Mouse (Mus musculus) heart, embryonic 12.5 days (tissue): ENCODE results near the gene Mcat. TPM values are rescaled to one million over a fixed set of nuclear protein-coding genes. Genes with fewer than 3 reads are reported as not detected.
A peak's percentile ranks its signal among the peaks of the same experiment; 100 is the strongest.

Experiments used
- ATAC-seq: fragments of 200-750 bp; cut with Nextera tagmentation; 2 replicates; pipeline ENCODE4 v1.8.0; 2017; ENCODE audit warnings: moderate TSS enrichment, moderate library complexity; ENCODE audit not compliant: insufficient number of reproducible peaks, low FRiP score
- H3K27ac ChIP-seq: fragments of 300-500 bp; sonication (generic); 2 replicates; pipeline ENCODE4 v1.5.1; 2016; ENCODE audit warnings: mild to moderate bottlenecking, moderate library complexity; ENCODE audit not compliant: poor library complexity, severe bottlenecking
- H3K27me3 ChIP-seq: fragments of 300-500 bp; sonication (generic); replicated peaks from 2 replicates; pipeline ENCODE4 v1.6.1; 2016; ENCODE audit warnings: mild to moderate bottlenecking, moderate library complexity
- H3K36me3 ChIP-seq: fragments of 300-500 bp; sonication (generic); 2 replicates; pipeline ENCODE4 v1.6.1; 2016; ENCODE audit warnings: mild to moderate bottlenecking, moderate library complexity
- H3K4me1 ChIP-seq: fragments of 300-500 bp; sonication (generic); replicated peaks from 2 replicates; pipeline ENCODE4 v1.6.1; 2016; ENCODE audit warnings: mild to moderate bottlenecking
- H3K4me2 ChIP-seq: fragments of 300-500 bp; sonication (generic); 2 replicates; pipeline ENCODE4 v1.6.1; 2016; ENCODE audit warnings: mild to moderate bottlenecking, moderate library complexity
- H3K4me3 ChIP-seq: fragments of 300-500 bp; sonication (generic); 2 replicates; pipeline ENCODE4 v1.5.1; 2016; ENCODE audit warnings: mild to moderate bottlenecking
- H3K9ac ChIP-seq: fragments of 300-500 bp; sonication (generic); 2 replicates; pipeline ENCODE4 v1.6.1; 2016; ENCODE audit warnings: mild to moderate bottlenecking, moderate library complexity
- H3K9me3 ChIP-seq: fragments of 300-500 bp; sonication (generic); replicated peaks from 2 replicates; pipeline ENCODE4 v1.6.1; 2016; ENCODE audit warnings: mild to moderate bottlenecking, moderate library complexity
- WGBS: fragments of 180-500 bp; shearing (Covaris S2); methylation state at CpG from one replicate; pipeline ENCODE4 v1.1.7; 2016; 5-methylcytosine and 5-hydroxymethylcytosine counted together
- polyA plus RNA-seq: library from polyadenylated mRNA; unstranded; fragments of >200 nt; fragmentation: Nextera tagmentation; extraction: Ambion mirVana; gene quantifications from 2 replicates; pipeline ENCODE4 v1.2.1, GENCODE M21; 2016

Mcat gene
- polyA plus RNA-seq, 1 experiment from 2014 or later = 34.8 TPM

GRCm38 (mm10) chr15:83526424-83527091 is 37.0 kb downstream of the Mcat start, which contains the start of gene Bik:
TSS of gene Bik (plus strand) at chr15:83526862.
- H3K4me1 ChIP-seq = peaks cover 82% of the 10 kb centered on the region

DNA sequence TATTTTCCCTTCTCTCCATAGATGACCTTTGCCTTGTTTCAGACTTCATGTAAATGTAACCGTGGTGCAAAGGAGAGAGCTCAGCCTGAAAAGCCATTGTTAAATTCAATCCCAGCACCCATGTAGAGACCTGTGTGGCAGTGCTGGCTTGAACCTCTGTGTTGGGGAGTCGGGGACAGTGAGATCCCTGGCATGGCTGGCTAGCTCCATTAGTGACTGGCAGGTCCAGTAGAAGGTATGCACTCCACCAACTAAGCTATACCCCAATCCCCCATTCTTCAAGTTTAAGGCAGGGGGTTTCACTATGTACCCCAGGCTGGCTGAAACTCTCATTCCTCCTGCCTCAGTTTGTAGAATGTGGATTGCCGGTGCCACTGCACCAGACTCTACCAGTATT is 39.3 kb downstream of the Mcat start:
- Histone ChIP-seq H3K27ac (peak overlapping the region; percentile 97), H3K27me3 (no peaks in the 10 kb centered on the region), H3K4me3 (peak overlapping the region; percentile 17; the same call in 1 of the 2 replicates), H3K36me3 (no peaks in the 10 kb centered on the region), H3K9ac (peak overlapping the region; percentile 57), H3K4me1 (peaks cover 71% of the 10 kb centered on the region), H3K4me2 (peak overlapping the region; percentile 95), H3K9me3 (no peaks in the 10 kb centered on the region)
- WGBS = 64% methylated on average over 3 of the region's 3 CpGs
- no peak for ATAC-seq

More at GRCm38 (mm10) chr15:83526424-83527091, 37.0 kb downstream of the Mcat start, which contains the start of gene Bik:
- Histone ChIP-seq H3K9ac (peak within 1 kb of the TSS; percentile 88), H3K27ac (peak within 1 kb of the TSS; percentile 97; the same call in 1 of the 2 replicates), H3K9me3 (no peaks in the 10 kb centered on the region), H3K36me3 (peaks cover 9% of the 10 kb centered on the region), H3K4me3 (peak within 1 kb of the TSS; percentile 81), H3K4me2 (peak within 1 kb of the TSS; percentile 95), H3K27me3 (no peaks in the 10 kb centered on the region)
- ATAC-seq = peak; percentile 72
- under 1% methylated on average over 44 of the region's 45 CpGs for WGBS

- no peaks in the 10 kb centered on the region for H3K9me3 ChIP-seq
- WGBS = 19% methylated on average over 14 of the region's 14 CpGs
- peak overlapping the region; percentile 95 for H3K4me2 ChIP-seq
- H3K27ac ChIP-seq = peak overlapping the region; percentile 97
- peak; percentile 86 for ATAC-seq
- no peaks in the 10 kb centered on the region for H3K27me3 ChIP-seq
- H3K4me1 ChIP-seq = peaks cover 69% of the 10 kb centered on the region
- H3K4me3 ChIP-seq = peak overlapping the region; percentile 17
- no peaks in the 10 kb centered on the region for H3K36me3 ChIP-seq
- H3K9ac ChIP-seq = peak overlapping the region; percentile 57
These were observed 39.8 kb downstream of the Mcat start for GRCm38 (mm10) chr15:83523638-83524332.

- Histone ChIP-seq H3K4me2 (peak overlapping the region; percentile 95), H3K4me3 (no peak overlapping the region; the same call in 1 of the 2 replicates), H3K9ac (peak overlapping the region; percentile 17; the same call in 1 of the 2 replicates), H3K27ac (peak overlapping the region; percentile 97), H3K36me3 (no peaks in the 10 kb centered on the region), H3K27me3 (no peaks in the 10 kb centered on the region), H3K4me1 (peaks cover 69% of the 10 kb centered on the region), H3K9me3 (no peaks in the 10 kb centered on the region)
- ATAC-seq = peak; percentile 69
- WGBS = 10% methylated on average over 7 of the region's 7 CpGs
These were observed 40.4 kb downstream of the Mcat start for GRCm38 (mm10) chr15:83523196-83523595.

GRCm38 (mm10) chr15:83520861-83521382 is 42.7 kb downstream of the Mcat start:
- no peak overlapping the region for H3K9ac ChIP-seq
- no peak for ATAC-seq
- WGBS = 80% methylated on average over 6 of the region's 6 CpGs
- H3K27ac ChIP-seq = no peak overlapping the region
- H3K4me3 ChIP-seq = no peak overlapping the region
- H3K4me1 ChIP-seq = peaks cover 60% of the 10 kb centered on the region
- H3K9me3 ChIP-seq = no peaks in the 10 kb centered on the region; the same call in 1 of the 2 replicates
- H3K27me3 ChIP-seq = no peaks in the 10 kb centered on the region
- H3K4me2 ChIP-seq = no peak overlapping the region
- H3K36me3 ChIP-seq = no peaks in the 10 kb centered on the region

DNA sequence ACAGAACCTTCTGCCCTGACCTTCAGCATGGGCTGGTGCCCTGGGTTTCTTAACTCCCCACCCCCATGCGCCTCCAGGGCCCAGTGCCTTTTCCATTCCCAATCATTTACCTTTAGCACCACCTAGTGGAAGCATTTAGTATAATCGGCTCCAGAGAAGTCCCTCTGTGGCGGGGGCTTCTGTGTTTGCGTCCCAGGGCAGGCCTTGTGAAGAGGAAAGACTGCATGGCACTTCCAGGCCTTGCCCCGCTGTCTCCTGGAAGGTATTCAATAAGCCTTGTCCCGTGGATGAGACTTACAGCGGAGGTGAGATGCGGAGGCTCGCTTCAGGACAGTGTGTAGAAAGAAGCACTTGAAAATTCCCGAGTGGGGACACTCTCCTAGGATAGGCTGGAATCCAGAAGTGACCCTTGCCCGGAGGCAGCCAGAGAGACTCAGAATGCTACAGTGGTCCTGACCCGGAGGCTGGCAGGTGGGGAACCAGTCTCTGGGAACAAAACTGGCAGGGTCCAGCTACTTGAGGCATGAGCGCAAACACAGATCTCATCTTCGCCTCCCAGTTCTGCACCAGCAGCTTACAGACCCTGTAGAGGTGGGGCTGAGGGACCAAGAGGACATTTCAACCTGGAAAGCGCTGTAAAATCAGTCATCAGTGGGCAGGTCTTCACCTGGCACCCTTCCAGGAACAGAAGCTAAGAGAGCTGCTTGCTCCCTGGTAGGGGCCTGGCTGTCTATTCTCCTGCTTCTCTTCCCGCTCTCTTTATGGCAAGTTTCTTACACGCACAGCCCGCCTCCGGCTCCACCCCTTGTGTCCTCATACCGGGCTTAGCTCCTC is 45.2 kb downstream of the Mcat start:
- Histone ChIP-seq H3K27ac (no peak overlapping the region), H3K9me3 (no peaks in the 10 kb centered on the region; the same call in 1 of the 2 replicates), H3K9ac (peak overlapping the region; percentile 56), H3K4me1 (peaks cover 35% of the 10 kb centered on the region), H3K36me3 (no peaks in the 10 kb centered on the region), H3K4me2 (peak overlapping the region; percentile 51), H3K4me3 (no peak overlapping the region), H3K27me3 (no peaks in the 10 kb centered on the region)
- no peak for ATAC-seq
- WGBS = 34% methylated on average over 20 of the region's 20 CpGs

DNA sequence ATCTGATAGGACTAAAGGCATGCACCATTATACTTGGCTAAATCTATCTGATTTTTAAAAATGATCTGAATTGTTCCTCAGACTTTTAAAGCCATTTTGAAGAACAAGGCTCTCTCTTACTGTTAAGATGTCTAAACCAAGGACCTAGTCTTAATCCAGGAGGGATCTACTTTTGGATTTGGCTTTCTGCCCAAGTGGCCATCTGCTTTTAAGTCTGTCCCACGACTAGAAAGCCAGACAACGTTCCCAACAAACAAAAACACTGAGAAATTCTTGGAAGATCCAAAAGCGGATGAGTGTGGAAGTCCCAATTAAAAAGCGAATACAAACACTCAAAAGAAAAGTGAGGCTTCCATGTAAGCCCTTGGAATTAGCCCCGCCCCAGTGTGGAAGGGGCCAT is 48.6 kb downstream of the Mcat start:
- 64% methylated on average over 5 of the region's 5 CpGs for WGBS
- no peaks in the 10 kb centered on the region for H3K36me3 ChIP-seq
- no peak overlapping the region for H3K9ac ChIP-seq
- no peak overlapping the region for H3K4me3 ChIP-seq
- H3K27me3 ChIP-seq = no peaks in the 10 kb centered on the region
- H3K4me2 ChIP-seq = no peak overlapping the region
- no peak for ATAC-seq
- no peak overlapping the region for H3K27ac ChIP-seq
- peaks cover 23% of the 10 kb centered on the region for H3K4me1 ChIP-seq
- H3K9me3 ChIP-seq = no peaks in the 10 kb centered on the region; the same call in 1 of the 2 replicates

GRCm38 (mm10) chr15:83512489-83513281 is 50.9 kb downstream of the Mcat start:
- peaks cover 11% of the 10 kb centered on the region for H3K4me1 ChIP-seq
- H3K4me2 ChIP-seq = no peak overlapping the region
- H3K36me3 ChIP-seq = no peaks in the 10 kb centered on the region
- no peak overlapping the region for H3K9ac ChIP-seq
- no peaks in the 10 kb centered on the region for H3K27me3 ChIP-seq
- no peak for ATAC-seq
- no peak overlapping the region for H3K27ac ChIP-seq
- no peaks in the 10 kb centered on the region; the same call in 1 of the 2 replicates for H3K9me3 ChIP-seq
- H3K4me3 ChIP-seq = no peak overlapping the region
- 61% methylated on average over 13 of the region's 13 CpGs for WGBS

DNA sequence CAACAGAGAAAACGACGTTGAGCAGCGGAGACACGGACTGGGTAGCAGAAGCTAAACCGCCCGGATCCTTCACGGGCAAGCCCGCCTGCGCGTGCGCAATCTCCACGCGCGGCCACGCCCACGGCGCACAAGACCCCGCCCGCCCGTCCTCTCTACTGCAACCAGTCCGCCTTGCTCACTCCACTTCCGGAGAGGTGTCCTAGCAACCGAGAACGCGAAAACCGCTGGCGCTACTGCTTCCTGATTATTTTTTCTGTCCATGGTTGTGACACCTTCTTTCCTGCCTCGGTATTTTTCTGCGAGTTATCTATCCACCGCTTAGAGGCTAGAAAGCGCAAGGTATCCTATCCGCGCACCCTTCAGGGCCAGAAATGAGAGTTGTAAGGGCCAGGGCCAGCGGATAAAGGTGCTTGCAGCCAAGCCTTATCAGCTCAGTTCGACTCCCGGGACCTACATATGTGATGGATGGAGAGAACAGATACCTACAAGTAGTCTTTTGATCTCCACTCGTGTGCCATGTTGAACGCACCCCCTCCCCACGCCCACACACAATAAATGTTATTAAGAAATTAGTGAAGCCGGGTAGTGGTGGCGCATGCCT is 52.7 kb downstream of the Mcat start, which contains the start of gene Ttll1:
TSS of gene Ttll1 (minus strand) at position 89 of the 601 bp plus-strand sequence.
- peak within 1 kb of the TSS; percentile 74 for H3K9ac ChIP-seq
- peak within 1 kb of the TSS; percentile 47 for H3K27ac ChIP-seq
- WGBS = 10% methylated on average over 41 of the region's 41 CpGs
- ATAC-seq = peak; percentile 95
- peak within 1 kb of the TSS; percentile 94 for H3K4me2 ChIP-seq
- peaks cover 10% of the 10 kb centered on the region for H3K4me1 ChIP-seq
- H3K27me3 ChIP-seq = no peaks in the 10 kb centered on the region
- H3K4me3 ChIP-seq = peak within 1 kb of the TSS; percentile 72
- no peaks in the 10 kb centered on the region for H3K36me3 ChIP-seq
- H3K9me3 ChIP-seq = no peaks in the 10 kb centered on the region
